Mouse (Mus musculus) lung, postnatal 0 days (tissue): ENCODE results near the gene Henmt1.

Experiments used
- CTCF ChIP-seq: IDR thresholded peaks from 2 replicates; pipeline ENCODE4 v1.5.1; 2016; ENCODE audit warnings: antibody characterized with exemption, mild to moderate bottlenecking
- EP300 ChIP-seq: IDR thresholded peaks from 2 replicates; pipeline ENCODE4 v1.6.1; 2016; ENCODE audit warnings: antibody characterized with exemption, mild to moderate bottlenecking, control low read depth

- TF ChIP-seq EP300 = no peak
- no peak for TF ChIP-seq CTCF
These were observed 29.2 kb upstream of the Henmt1 start for GRCm38 (mm10) chr3:108910303-108911080.
